Comparison of ENCODE assay signal across 16 mouse cellular contexts in genomic region chr3:153289971-153290370, GRCm38 (mm10).
A peak's percentile ranks its signal among the peaks of the same experiment; 100 is the strongest.
DNase-seq lines count a peak whose midpoint lies in the region.
"Had no signal": no experiment of that assay in that cellular context is flagged by ENCODE, and none has a peak within 500 bp of the region (broad histone marks: within the 10 kb centered on the region; RNA-seq: fewer than 3 reads in every experiment).

No protein-coding gene starts in this region.

- DNase-seq in layer of hippocampus, adult 11-12 months (ENCODE audit: low spot score) = peak; percentile 32
- DNase-seq in layer of hippocampus, postnatal 25 days (ENCODE audit: extremely low spot score in 1 of 2, low spot score in 1 of 2) = no peak
- peak; percentile 56 for DNase-seq in layer of hippocampus, adult 9-11 months
- no peak for DNase-seq in layer of hippocampus, postnatal 10 days (ENCODE audit: low spot score in 2 of 2)
- peak; percentile 61 for DNase-seq in brain, adult 2 months (ENCODE audit: low read depth, low spot score)
- no peak for DNase-seq in MN1 (ENCODE audit: low spot score)
- DNase-seq: adrenal gland, adult 8-10 months; adrenal gland, postnatal 14 days; adrenal gland, postnatal 36 days; cerebellum, adult 11 months; cerebellum, adult 18-20 months; cerebellum, adult 8-10 months; cerebellum, adult 9-11 months; cerebellum, postnatal 14 days; cerebellum, postnatal 36 days; embryo, embryonic 11 days had no signal

Comparison
In these comparisons a context has a peak if more than half of its experiments do, and no peak if none do; other contexts are left out.
1. DNase-seq: peak in layer of hippocampus, adult 11-12 months (single experiment), layer of hippocampus, adult 9-11 months (single experiment) and brain, adult 2 months (single experiment); none in layer of hippocampus, postnatal 25 days (0 of 2), layer of hippocampus, postnatal 10 days (0 of 2) and MN1 (single experiment).